Mouse (Mus musculus): ENCODE measurements around the gene Vps29.

GRCm38 (mm10) chr5:122310699-122311098 is 43.5 kb upstream of the Vps29 start:
- TF ChIP-seq CTCF (IDR thresholded peaks at IDR 0.05; ENCODE audit: low read depth, low read length) (no peak), POLR2A (IDR thresholded peaks at IDR 0.05; ENCODE audit: borderline replicate concordance, low read depth, low read length) (no peak)
